Mouse (Mus musculus) C2C12 (cell line): ENCODE measurements around the gene Ank.

Experiments
- CEBPB ChIP-seq: IDR thresholded peaks from one replicate; pipeline ENCODE4 v1.6.1; 2011; ENCODE audit warnings: low read depth, mild to moderate bottlenecking, control low read depth, moderate library complexity
- CTCF ChIP-seq: IDR thresholded peaks from one replicate; pipeline ENCODE4 v1.5.1; 2011; ENCODE audit not compliant: control insufficient read depth, insufficient read depth, insufficient read length
- MAX ChIP-seq: IDR thresholded peaks from one replicate; pipeline ENCODE4 v1.6.1; 2011; ENCODE audit warnings: mild to moderate bottlenecking, control low read depth
- MYOG ChIP-seq: IDR thresholded peaks from one replicate; pipeline ENCODE4 v1.6.1; 2011; ENCODE audit not compliant: control insufficient read depth, insufficient read length; ENCODE audit errors: extremely low read depth
- USF1 ChIP-seq: IDR thresholded peaks from one replicate; pipeline ENCODE4 v1.6.1; 2011; ENCODE audit warnings: low read depth, mild to moderate bottlenecking, control low read depth, moderate library complexity

DNA sequence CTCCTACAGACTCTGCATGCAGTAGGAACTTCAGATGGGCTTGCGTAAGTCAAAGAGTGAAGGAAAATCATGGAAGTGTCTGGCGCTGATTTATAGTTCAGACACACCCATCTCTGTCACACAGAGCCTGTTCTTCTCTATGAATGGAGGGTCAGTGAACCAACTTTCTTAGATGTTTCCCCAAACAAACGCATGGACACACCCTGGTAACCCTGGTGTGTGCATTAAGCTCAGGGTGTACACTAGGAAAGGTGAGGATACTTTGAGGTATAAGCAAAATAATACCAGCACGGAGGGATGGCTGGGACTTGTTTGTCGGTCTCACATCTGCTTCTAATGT, 19.8 kb downstream of the Ank start:
- TF ChIP-seq CTCF = no peak
- TF ChIP-seq USF1 = no peak
- TF ChIP-seq CEBPB = no peak
- TF ChIP-seq MYOG = no peak
- TF ChIP-seq MAX = no peak
